Mouse (Mus musculus) MEL (cell line): ENCODE data around the gene Uox.

Source experiments
- BHLHE40 ChIP-seq: IDR thresholded peaks from 2 replicates; pipeline ENCODE4 v1.6.1; 2012; ENCODE audit warnings: low read depth, mild to moderate bottlenecking, inconsistent platforms, low read length, improper control_type of control experiment, borderline replicate concordance
- CHD1 ChIP-seq: IDR thresholded peaks from 2 replicates; pipeline ENCODE4 v1.6.1; 2012; ENCODE audit warnings: low read depth, mild to moderate bottlenecking, inconsistent platforms, low read length, improper control_type of control experiment
- CTCF ChIP-seq, 3 experiments: IDR thresholded peaks in 2 of 3; conservative IDR thresholded peaks in 1 of 3; 2 replicates each; pipeline ENCODE4 v1.5.1; 2011 to 2012; ENCODE audit warnings: low read length in 3 of 3, low read depth in 2 of 3, mild to moderate bottlenecking in 2 of 3, improper control_type of control experiment in 1 of 3, inconsistent platforms in 1 of 3, mixed read lengths in 1 of 3, moderate library complexity in 1 of 3; ENCODE audit not compliant: control insufficient read depth in 1 of 3, insufficient read depth in 1 of 3, poor library complexity in 1 of 3, severe bottlenecking in 1 of 3
- EP300 ChIP-seq, 2 experiments: IDR thresholded peaks; 2 replicates each; pipeline ENCODE4 v1.6.1; 2011; ENCODE audit warnings: improper control_type of control experiment in 2 of 2, low read length in 2 of 2, low read depth in 1 of 2, mild to moderate bottlenecking in 1 of 2
- JUND ChIP-seq: IDR thresholded peaks from 2 replicates; pipeline ENCODE4 v1.6.1; 2011; ENCODE audit warnings: low read depth, mild to moderate bottlenecking, improper control_type of control experiment, low read length
- KAT2A ChIP-seq: conservative IDR thresholded peaks from 2 replicates; pipeline ENCODE4 v1.6.1; 2012; ENCODE audit warnings: low read depth, low read length, improper control_type of control experiment, inconsistent platforms
- MAFK ChIP-seq: IDR thresholded peaks from 2 replicates; pipeline ENCODE4 v1.6.1; 2011; ENCODE audit warnings: low read depth, mild to moderate bottlenecking, low read length, improper control_type of control experiment, borderline replicate concordance
- MAZ ChIP-seq: IDR thresholded peaks from 2 replicates; pipeline ENCODE4 v1.6.1; 2012; ENCODE audit warnings: low read depth, mild to moderate bottlenecking, inconsistent platforms, low read length, improper control_type of control experiment
- POLR2A ChIP-seq, 2 experiments: IDR thresholded peaks; 2 replicates each; pipeline ENCODE4 v1.6.1; 2011 to 2012; ENCODE audit warnings: low read length in 2 of 2, mild to moderate bottlenecking in 2 of 2, control low read depth in 1 of 2, improper control_type of control experiment in 1 of 2, low read depth in 1 of 2, moderate library complexity in 1 of 2; ENCODE audit not compliant: control insufficient read depth in 1 of 2, insufficient read depth in 1 of 2, poor library complexity in 1 of 2
- POLR2AphosphoS5 ChIP-seq: IDR thresholded peaks from 2 replicates; pipeline ENCODE4 v1.6.1; 2012; ENCODE audit warnings: low read depth, borderline replicate concordance, mild to moderate bottlenecking, inconsistent platforms, low read length, moderate library complexity, mixed read lengths
- SIN3A ChIP-seq: IDR thresholded peaks from 2 replicates; pipeline ENCODE4 v1.6.1; 2012; ENCODE audit warnings: low read length, improper control_type of control experiment, inconsistent platforms
- USF1 ChIP-seq: IDR thresholded peaks from 2 replicates; pipeline ENCODE4 v1.6.1; 2014; ENCODE audit warnings: low read depth, mild to moderate bottlenecking, inconsistent platforms, low read length, improper control_type of control experiment, moderate library complexity
- ZKSCAN1 ChIP-seq: IDR thresholded peaks from 2 replicates; pipeline ENCODE4 v1.6.1; 2012; ENCODE audit warnings: low read depth, mild to moderate bottlenecking, inconsistent platforms, low read length, improper control_type of control experiment, moderate library complexity
- ZNF384 ChIP-seq: IDR thresholded peaks from 2 replicates; pipeline ENCODE4 v1.6.1; 2012; ENCODE audit warnings: low read depth, mild to moderate bottlenecking, inconsistent platforms, low read length, improper control_type of control experiment

GRCm38 (mm10) chr3:146569594-146569993, 632 bp upstream of the Uox start:
- no peak for TF ChIP-seq MAFK
- no peak for TF ChIP-seq POLR2A (IDR thresholded peaks at IDR 0.05; ENCODE audit: control insufficient read depth in 1 of 2, insufficient read depth in 1 of 2, low read depth in 1 of 2, low read length in 2 of 2, poor library complexity in 1 of 2)
- no peak for TF ChIP-seq ZNF384
- TF ChIP-seq EP300 (IDR thresholded peaks at IDR 0.05; ENCODE audit: low read depth in 1 of 2, low read length in 2 of 2): no peak
- no peak for TF ChIP-seq CTCF (IDR thresholded peaks at IDR 0.05 in 2 of 3, conservative IDR thresholded peaks at IDR 0.05 in 1 of 3; ENCODE audit: control insufficient read depth in 1 of 3, insufficient read depth in 1 of 3, low read depth in 2 of 3, low read length in 3 of 3, poor library complexity in 1 of 3, severe bottlenecking in 1 of 3)
- TF ChIP-seq USF1: no peak
- TF ChIP-seq BHLHE40: no peak
- no peak for TF ChIP-seq JUND
- TF ChIP-seq MAZ: no peak
- no peak for TF ChIP-seq POLR2AphosphoS5
- no peak for TF ChIP-seq SIN3A
- no peak for TF ChIP-seq KAT2A
- no peak for TF ChIP-seq ZKSCAN1
- no peak for TF ChIP-seq CHD1
